Mouse (Mus musculus): ENCODE measurements around the gene Nphp1.
A peak's percentile ranks its signal among the peaks of the same experiment; 100 is the strongest.

Gene Nphp1

GRCm38 (mm10) chr2:127748316-127748715, 40.4 kb downstream of the Nphp1 start:
- DNase-seq = no peak

- no peak for DNase-seq
These were observed 46.1 kb downstream of the Nphp1 start for GRCm38 (mm10) chr2:127742637-127743036.

GRCm38 (mm10) chr2:127740756-127741519, 47.8 kb downstream of the Nphp1 start:
- no peak for DNase-seq

DNA sequence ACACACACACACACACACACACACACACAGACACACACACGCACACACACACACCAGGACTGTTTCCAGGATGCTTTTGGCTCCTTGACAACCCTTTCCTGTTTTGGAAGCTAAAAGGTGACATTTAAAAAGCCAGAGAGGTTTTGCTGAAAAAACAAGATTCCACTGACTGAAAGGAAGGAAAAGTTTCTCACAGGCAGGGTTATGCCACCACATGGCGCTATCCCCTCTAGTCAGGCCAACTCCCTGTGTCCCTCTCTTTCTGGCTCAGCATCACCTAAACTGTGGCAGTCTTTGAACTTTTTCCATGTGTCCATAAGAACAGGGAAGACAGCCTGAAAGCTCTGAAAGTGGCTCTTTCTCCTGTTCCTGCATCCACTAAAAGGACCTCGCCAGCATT, 50.8 kb downstream of the Nphp1 start:
- DNase-seq = no peak

GRCm38 (mm10) chr2:127736631-127737209, 52.0 kb downstream of the Nphp1 start:
- DNase-seq = no peak

DNA sequence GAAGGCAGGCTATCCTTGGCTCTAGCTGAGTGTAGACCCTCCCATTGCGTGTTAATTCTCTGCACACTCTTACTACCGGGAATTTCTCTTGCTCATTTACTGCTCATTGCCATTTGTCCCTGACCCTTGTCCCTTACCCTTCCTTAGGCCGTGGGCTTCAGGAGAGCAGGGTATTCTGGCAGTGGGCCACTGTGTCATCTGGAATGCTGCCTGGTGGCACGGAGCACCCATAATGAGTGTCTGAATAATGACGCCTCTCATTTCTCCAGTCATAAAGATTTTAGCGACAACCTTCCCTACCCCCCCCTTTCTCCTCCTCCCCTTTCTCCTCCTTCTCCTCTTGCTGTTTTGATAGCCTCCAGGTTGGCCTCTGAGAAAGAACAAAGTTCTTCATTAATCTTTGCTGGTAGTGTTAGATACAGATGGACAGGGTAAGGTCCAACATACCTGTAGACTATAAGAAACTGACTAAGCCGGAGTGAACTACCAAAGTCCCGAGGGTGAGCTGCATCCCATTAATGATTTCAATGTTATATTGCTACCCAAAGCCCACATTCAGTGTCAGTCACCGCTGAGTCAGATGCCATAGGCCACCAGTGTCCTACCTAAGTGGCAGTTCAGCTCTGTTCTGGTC, 53.1 kb downstream of the Nphp1 start:
- no peak for DNase-seq

DNA sequence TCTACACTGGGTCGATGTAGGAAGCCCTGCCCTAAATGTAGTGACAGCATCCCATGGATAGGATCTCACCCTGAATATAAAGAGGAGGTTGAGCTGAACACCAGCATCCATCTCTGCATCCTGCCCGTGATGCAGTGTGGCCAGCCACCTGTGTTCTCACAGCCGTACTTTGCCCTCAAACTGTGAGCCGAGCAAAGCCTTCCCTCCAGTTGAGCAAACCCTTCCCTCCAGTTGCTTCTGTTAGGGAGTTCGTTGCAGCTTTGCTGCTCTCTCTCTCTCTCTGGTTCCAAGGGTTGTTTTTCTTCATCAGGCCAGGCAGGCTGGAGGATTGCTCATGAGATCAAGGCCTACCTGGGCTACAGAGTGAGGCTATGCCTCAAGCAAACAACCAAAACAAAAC, 53.8 kb downstream of the Nphp1 start:
- DNase-seq = no peak

DNA sequence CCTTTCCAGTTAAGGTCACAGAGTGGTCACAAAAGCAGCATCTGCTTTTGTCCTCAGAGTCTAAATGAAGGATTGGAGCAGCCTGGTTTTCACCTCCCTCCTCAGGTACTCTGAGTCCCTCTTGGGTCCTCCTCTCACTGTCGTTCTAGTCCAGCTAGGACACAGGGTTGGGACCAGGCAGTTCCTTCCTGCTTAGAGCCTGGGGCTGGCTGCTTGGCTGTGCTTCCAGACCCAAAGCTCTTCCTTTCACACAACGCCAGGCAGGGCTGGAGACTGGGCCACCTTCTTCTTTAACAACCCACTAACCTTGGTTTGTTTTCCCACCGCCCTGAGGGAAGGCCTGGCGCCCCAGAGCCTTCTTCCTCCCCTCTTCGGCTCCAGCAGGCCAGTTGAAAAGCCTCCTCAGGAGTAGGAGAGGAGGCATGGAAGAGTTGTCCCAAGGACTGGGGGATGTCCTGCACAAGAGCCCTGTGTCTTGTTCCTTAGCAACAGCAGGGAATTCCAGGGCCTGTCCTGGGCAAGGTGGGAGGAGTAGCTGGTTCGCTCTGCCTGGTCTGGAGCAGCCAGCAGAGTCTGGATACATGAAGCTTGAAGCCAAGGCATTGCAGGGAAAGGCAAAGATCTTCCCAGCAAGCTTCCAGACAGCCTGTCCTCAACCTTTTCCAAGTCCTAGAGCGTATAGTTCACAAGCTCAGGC, 58.2 kb downstream of the Nphp1 start:
- no peak for DNase-seq

DNA sequence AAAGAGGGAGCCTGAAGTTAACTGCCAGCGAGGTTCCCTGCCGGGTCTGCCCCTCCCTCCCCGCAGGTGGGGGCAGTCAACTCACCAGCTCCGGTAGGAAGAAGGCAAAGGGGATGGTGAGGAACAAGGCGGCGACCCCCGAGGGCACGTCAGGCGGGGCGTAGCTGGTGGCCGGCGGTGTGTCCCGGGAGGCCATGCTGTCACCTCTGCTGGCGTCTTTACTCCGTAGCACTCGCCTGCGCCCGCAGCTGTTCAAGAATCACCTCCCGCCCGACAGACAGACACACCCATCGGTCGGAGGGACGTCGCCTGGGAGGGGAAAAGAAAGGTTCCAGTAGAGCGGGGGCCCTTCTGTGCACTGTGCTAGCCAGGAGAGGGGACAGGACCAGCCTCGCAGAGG, 59.0 kb downstream of the Nphp1 start, which contains the start of gene Mall:
TSS of gene Mall (minus strand) at position 262 of the 400 bp plus-strand sequence.
- DNase-seq = peak; percentile 21

DNA sequence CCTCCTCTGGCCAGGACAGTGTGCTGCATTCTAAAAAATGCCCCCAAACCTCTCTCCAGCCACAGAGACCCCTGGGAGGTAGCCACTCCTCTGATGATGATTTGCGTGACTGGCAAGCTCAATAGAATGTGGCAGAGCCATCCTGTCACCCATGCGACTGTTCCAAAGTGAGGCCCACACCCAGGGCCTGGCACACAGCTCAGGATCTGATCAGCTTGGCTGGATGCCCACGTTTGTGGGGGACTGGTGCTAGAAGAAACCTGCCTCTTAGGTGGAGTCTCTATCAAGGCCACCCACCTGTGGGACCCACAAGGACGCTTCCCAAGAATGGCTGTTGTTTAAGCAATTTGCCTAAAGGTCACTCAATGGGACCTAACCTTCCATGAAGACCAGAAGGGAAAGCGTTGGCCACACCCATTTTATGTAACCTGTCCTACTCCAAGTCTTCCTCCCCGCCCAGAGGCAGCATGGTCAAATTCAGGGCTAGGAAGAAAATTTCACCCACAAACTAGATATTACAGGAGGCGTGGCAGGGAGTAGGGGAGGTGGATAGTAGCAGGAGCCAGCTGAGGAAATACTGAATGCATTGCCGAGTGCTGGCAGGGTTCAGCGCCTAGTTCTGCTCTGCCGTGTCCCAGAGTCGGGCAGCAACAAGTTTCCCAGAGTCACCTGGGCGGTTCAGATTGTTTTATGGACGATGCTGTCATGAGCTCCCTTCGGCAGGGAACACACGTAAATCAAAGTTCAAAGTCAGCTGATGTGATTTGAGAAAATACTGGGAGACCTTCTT, 59.8 kb downstream of the Nphp1 start:
- DNase-seq = no peak

DNA sequence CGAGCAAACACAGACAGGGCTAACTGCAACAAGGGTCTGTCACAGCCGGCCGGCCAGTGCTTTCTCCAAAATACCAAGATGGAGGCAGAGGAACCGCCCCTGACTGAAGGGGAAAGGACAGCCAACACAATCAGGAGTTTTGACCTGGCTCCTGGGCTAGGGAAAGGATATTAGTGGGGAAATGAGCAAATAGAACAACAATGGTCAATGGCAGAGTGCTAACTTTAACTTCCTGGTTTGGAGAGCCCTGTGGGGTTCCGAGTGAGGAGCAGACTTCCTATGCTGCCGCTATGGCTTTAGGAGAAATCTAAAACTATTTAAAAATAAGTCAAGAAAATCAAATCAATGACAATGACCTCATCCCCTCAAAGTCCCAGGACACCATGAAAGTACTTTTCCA, 60.6 kb downstream of the Nphp1 start:
- no peak for DNase-seq

- DNase-seq = no peak
These were observed 65.5 kb downstream of the Nphp1 start for GRCm38 (mm10) chr2:127723193-127723592.

DNA sequence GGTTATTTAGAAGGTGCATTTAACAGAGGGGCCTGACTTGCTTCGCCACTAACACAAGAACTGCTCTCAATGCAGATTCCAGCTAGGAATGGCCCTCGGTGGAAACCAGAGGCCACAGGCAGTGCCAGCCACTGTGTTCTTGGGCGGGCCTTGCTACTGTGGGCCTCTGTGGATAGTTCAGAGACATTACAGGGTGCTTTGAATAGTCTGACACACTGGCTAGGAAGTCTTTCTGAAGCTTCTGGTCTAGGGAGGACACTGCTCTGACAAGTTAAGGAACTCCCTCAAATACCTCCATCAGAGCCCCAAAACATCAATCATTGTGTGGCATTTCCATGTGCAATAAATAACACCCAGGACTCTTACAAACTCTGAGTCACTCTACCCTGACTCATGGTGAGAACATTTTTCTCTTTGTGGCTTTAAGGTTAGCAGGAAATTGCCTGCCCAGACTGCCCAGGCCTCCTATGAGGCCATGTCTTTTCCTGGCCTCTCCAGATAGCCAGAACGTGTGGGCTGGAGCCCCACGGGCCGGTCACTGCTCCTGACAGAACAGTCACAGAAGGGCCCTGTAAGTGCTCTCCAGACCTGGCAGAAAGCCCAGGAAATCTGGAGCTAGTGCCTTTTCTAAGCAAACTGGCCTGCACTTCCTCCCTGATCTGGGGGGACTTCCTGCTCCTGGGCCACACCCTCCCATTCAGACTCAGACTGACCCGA, 66.4 kb downstream of the Nphp1 start:
- peak; percentile 18 for DNase-seq

DNA sequence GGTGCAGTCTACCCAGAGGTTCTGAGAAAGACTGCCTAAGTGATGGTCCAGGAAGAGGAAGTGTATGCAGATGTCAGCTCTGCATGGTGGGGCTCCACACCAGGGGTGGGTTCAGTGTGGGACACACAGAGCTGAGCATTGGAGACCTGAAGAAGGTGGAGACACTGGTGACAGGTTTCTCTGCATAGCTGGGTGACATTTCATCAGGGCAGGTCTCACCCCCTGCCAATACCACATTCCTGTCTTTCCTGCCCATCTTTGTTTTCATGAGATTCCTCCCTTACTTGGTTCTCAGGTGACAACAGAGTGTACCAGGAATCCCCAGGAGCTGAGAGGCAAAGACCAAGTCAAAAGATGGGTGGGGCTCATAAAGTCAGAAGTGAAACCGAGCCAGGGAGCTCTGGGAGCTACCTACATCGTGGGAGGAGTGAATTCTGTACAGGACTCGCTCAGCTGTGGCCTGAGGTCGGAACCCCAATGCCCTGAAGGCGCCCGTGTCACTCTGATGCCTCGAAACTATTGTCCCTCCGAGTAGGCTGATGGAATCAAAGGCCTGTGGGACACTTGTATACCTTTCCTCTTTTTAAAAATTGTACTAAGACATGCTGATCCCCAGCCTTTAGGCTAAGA, 69.7 kb downstream of the Nphp1 start:
- DNase-seq = no peak

DNA sequence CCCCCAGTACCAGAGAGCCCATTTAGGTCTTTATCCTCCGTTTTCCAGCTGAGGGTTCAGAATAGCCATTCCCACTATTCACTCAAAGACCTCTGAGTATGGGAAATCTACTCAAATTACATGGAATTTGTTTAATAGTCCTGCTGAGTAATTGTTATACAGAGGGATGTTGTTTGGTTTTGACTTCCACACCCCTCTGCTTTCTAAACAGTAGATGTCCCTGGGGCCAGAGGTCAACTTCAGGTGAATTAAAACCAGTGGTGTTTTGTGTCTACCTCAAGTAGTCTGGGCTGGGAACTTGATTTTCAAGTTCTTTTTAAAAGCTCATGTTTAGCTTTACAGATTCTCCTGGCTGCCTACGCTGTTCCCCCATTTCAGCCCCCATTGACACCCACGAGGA, 74.0 kb downstream of the Nphp1 start:
- no peak for DNase-seq

DNA sequence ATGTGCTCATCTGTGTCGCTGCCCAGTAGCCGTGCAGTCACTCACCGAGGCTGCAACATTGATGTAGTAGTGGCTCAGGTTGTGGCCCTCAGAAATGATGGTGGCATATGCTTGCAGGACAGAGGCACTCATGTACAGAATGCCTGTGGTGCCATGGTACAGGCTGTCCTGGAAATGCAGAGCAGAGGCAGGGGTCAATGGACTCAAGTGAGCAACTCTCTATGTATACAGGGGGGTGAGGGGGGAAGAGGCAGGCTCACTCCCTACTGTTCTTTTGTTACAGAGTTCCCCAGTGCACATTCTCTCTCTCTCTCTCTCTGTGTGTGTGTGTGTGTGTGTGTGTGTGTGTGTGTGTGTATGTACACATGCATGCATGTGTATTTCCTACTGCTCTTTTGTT, 79.9 kb downstream of the Nphp1 start:
- no peak for DNase-seq

DNA sequence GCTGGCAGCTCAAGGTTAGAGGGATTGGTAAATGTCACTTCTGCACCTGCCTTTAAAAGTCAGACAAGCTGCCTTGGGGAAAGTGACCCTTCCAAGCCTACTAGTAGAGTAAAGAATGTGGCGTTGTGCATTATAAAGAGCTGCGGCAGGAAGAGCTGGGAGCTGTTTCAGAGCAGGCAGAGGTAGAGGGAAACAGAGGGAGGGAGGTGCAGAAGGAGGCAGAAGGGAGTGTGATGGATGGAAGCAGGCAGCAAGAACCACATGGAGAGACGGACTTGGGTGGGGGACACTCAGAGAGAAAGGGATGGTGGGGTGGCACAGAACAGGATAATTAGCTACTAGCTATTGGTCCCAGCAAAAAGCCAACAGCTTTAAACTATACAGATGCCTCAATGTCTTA, 80.6 kb downstream of the Nphp1 start:
- no peak for DNase-seq

DNA sequence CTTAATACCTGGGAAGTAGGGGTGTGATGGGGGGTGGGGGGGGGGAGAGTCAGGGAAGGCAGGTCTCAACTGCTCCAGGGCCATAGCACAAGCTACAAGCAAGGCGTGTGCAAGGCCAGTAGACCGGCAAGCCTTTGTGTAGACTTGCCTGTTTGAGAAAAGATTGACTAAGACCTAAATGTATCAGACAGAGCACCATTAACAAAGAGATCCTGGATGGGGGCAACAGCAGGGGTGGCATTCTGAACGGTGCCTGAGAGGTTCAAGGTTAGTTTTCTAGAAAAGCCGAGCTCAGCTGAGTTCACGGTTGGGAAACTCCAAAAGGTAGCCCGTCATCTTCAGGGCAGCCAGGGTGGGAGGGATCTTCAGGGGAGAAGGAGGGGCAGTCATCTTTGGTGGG, 83.4 kb downstream of the Nphp1 start:
- DNase-seq = no peak

All from retina, postnatal 1 day (tissue).